ENCODE assay signal across 15 mouse cellular contexts in genomic region chr4:137925176-137925575, GRCm38 (mm10).
DNase-seq lines count a peak whose midpoint lies in the region; ATAC-seq and TF ChIP-seq lines count a peak whose summit lies in the region.
"Had no signal": no experiment of that assay in that cellular context is flagged by ENCODE, and none has a peak within 500 bp of the region (broad histone marks: within the 10 kb centered on the region; RNA-seq: fewer than 3 reads in every experiment).

No protein-coding gene starts in this region.

- intact Hi-C loops in gastrocnemius, adult 2 months (cut with DNase I) = no loop called here

- H3K4me1 ChIP-seq in brown adipose tissue, adult 24 weeks (ENCODE audit: control insufficient read depth, insufficient read depth, insufficient read length, low read length) = peaks cover 29% of the 10 kb centered on the region
- 0 out of 2 replicates have a peak, but pooled peaks cover 4% of the 10 kb centered on the region for H3K4me1 ChIP-seq in hindbrain, postnatal 0 days (ENCODE audit: insufficient read depth, low read length)

- no peaks in the 10 kb centered on the region for H3K36me3 ChIP-seq in hindbrain, postnatal 0 days (ENCODE audit: insufficient read depth, low read length)

- H3K27me3 ChIP-seq in hindbrain, postnatal 0 days (ENCODE audit: insufficient read depth, low read length) = no peaks in the 10 kb centered on the region
- H3K27me3 ChIP-seq: hindbrain, embryonic 15.5 days; liver, embryonic 15.5 days had no signal

- no peak for DNase-seq in gastrocnemius, adult 2 months
- no peak for DNase-seq in gastrocnemius, adult 18-20 months (ENCODE audit: low spot score)
- DNase-seq in layer of hippocampus, postnatal 10 days (ENCODE audit: low spot score in 2 of 2) = peak; percentile 28 to 45
- DNase-seq in layer of hippocampus, postnatal 25 days (ENCODE audit: extremely low spot score in 1 of 2, low spot score in 1 of 2) = no peak
- DNase-seq in NIH3T3 (ENCODE audit: low read depth) = peak; percentile 79
- no peak for DNase-seq in hindbrain, postnatal 0 days (ENCODE audit: low spot score)
- DNase-seq in urinary bladder, postnatal 4 days (ENCODE audit: low spot score in 2 of 2) = no peak
- DNase-seq: cerebellum, adult 2 months; gastrocnemius, postnatal 36 days; kidney, adult 9 months; thymus, postnatal 25 days had no signal

- no peak overlapping the region for H3K4me2 ChIP-seq in hindbrain, postnatal 0 days (ENCODE audit: low read depth, low read length)
- H3K4me2 ChIP-seq: hindbrain, embryonic 15.5 days; liver, embryonic 15.5 days had no signal

- no peaks in the 10 kb centered on the region for H3K9me3 ChIP-seq in hindbrain, postnatal 0 days (ENCODE audit: low read length)
- H3K9me3 ChIP-seq: hindbrain, embryonic 15.5 days; liver, embryonic 15.5 days had no signal

- H3K9ac ChIP-seq in hindbrain, postnatal 0 days (replicated peaks; ENCODE audit: low read length) = no peak overlapping the region
- H3K9ac ChIP-seq: hindbrain, embryonic 15.5 days; liver, embryonic 15.5 days had no signal

- WGBS in hindbrain, postnatal 0 days = 31% methylated on average over 4 of the region's 4 CpGs

- no peak overlapping the region for H3K4me3 ChIP-seq in gastrocnemius, adult 2 months
- no peak overlapping the region for H3K4me3 ChIP-seq in brown adipose tissue, adult 24 weeks (ENCODE audit: insufficient read depth, low read depth, low read length)
- no peak overlapping the region for H3K4me3 ChIP-seq in hindbrain, postnatal 0 days (ENCODE audit: low read length)
- H3K4me3 ChIP-seq: hindbrain, embryonic 15.5 days; layer of hippocampus, adult 2 months; liver, embryonic 15.5 days had no signal

- TF ChIP-seq CTCF in gastrocnemius, adult 2 months (IDR thresholded peaks at IDR 0.05) = no peak
- no peak for TF ChIP-seq CTCF in hindbrain, postnatal 0 days (IDR thresholded peaks at IDR 0.05; ENCODE audit: low read depth)

- H3K27ac ChIP-seq in gastrocnemius, adult 2 months = peak overlapping the region; percentile 72
- H3K27ac ChIP-seq in brown adipose tissue, adult 24 weeks (replicated peaks; ENCODE audit: low read depth, low read length) = peak overlapping the region; percentile 83
- H3K27ac ChIP-seq in hindbrain, postnatal 0 days = no peak overlapping the region
- H3K27ac ChIP-seq: hindbrain, embryonic 15.5 days; layer of hippocampus, adult 2 months; liver, embryonic 15.5 days had no signal

- ATAC-seq in hindbrain, postnatal 0 days = no peak

Comparison
In these comparisons a context has a peak if more than half of its experiments do, and no peak if none do; other contexts are left out.
1. DNase-seq: peak in layer of hippocampus, postnatal 10 days (2 of 2) and NIH3T3 (single experiment); none in gastrocnemius, adult 2 months (single experiment), gastrocnemius, adult 18-20 months (single experiment), layer of hippocampus, postnatal 25 days (0 of 2), hindbrain, postnatal 0 days (single experiment) and urinary bladder, postnatal 4 days (0 of 2).